Mouse (Mus musculus): ENCODE data around the gene Glis3.

DNA sequence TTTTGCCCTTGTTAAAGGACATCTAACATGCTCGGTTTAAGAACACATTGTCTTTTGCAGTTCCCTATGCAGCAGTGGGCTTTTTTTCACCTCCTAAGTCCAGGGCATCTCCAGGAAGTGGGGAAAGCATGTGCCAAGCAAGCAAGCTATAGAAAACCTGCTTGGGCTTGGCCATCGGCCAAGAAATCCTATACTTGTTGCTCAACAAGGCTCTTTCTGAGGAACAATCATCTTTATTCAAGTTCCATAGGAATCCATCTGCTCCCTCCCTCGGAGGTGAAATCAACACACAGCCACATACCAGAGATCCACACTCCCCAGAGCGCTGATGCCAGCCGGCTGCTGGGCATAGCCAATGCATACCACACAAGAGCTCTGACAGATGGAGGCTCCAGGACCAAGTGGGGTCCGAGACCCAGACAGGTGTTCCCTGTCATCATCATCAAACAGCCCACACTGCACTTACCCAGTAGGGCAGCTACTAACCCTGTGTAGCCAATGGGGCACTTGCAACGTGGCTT is 39.0 kb downstream of the Glis3 start:
- TF ChIP-seq RAD21 (IDR thresholded peaks at IDR 0.05; ENCODE audit: low read depth, low read length) = no peak
- TF ChIP-seq ZNF384 (IDR thresholded peaks at IDR 0.05; ENCODE audit: low read depth, low read length) = no peak
- no peak for TF ChIP-seq TAL1 (IDR thresholded peaks at IDR 0.05; ENCODE audit: low read length)
- TF ChIP-seq ELF1 (IDR thresholded peaks at IDR 0.05; ENCODE audit: low read depth, low read length) = no peak
- no peak for TF ChIP-seq CTCF (IDR thresholded peaks at IDR 0.05 in 2 of 3, conservative IDR thresholded peaks at IDR 0.05 in 1 of 3; ENCODE audit: control insufficient read depth in 1 of 3, insufficient read depth in 1 of 3, low read depth in 2 of 3, low read length in 3 of 3, poor library complexity in 1 of 3, severe bottlenecking in 1 of 3)
- no peak for TF ChIP-seq POLR2A (IDR thresholded peaks at IDR 0.05; ENCODE audit: control insufficient read depth in 1 of 2, insufficient read depth in 1 of 2, low read depth in 1 of 2, low read length in 2 of 2, poor library complexity in 1 of 2)
- TF ChIP-seq HCFC1 (IDR thresholded peaks at IDR 0.05; ENCODE audit: low read depth, low read length) = no peak
- TF ChIP-seq GATA1 (IDR thresholded peaks at IDR 0.05; ENCODE audit: low read depth, low read length) = no peak
- TF ChIP-seq POLR2AphosphoS5 (IDR thresholded peaks at IDR 0.05; ENCODE audit: borderline replicate concordance, low read depth, low read length) = no peak

All from MEL (cell line).